Mouse (Mus musculus): ENCODE measurements around the gene Gm20388. TPM values are rescaled to one million over a fixed set of nuclear protein-coding genes. Genes with fewer than 3 reads are reported as not detected.

Gm20388 gene
- total RNA-seq, 1 experiment = 27.0 TPM

DNA sequence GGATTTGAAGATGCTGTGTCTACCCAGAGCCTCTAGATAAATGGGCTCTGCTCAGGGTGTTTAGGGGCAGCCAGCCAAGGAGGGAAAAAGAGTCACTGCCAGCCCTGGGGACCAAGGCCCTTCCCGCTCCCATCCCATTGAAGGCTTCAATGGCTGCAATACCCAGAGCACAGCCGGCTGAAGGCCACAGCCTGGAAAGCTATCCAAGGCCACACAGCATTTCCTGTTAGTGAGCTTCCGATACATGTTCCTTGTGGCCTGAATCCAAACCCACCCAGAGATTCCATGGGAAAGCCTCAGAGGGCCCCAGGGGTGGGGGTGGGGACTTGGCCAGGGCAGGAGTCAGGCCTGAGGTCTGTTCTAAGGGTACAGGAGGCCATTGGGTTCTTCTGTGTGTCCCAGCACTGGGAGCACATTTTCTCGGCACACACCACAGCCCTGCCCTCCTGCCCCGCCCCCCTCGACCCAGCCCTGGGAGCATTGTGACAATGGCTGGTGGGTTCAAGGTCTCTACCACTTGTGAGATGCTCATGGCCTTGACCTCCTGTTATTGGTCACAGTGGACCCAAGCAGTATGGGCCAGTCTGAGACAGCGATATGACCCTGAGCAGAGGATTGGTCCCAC lies 294.2 kb downstream of the Gm20388 start:
- no peak overlapping the region for H3K4me3 ChIP-seq (ENCODE audit: insufficient read depth in 1 of 2, low read depth in 1 of 2, low read length in 2 of 2, poor library complexity in 1 of 2, severe bottlenecking in 1 of 2)
- H3K4me1 ChIP-seq (ENCODE audit: control insufficient read depth in 2 of 2, insufficient read depth in 2 of 2, low read length in 2 of 2, poor library complexity in 1 of 2) = peaks cover 0 to 3% of the 10 kb centered on the region in 2 experiments; a peak in 1 of 4 replicates
- in situ Hi-C loops (cut with MboI; ENCODE audit: low sequenced_read_pairs in 2 of 2, unreplicated experiment in 2 of 2) = no loop called here
- no peak overlapping the region for H3K27ac ChIP-seq (ENCODE audit: insufficient read depth, low read depth, low read length, poor library complexity, severe bottlenecking)
- no peak overlapping the region for H3K9ac ChIP-seq (ENCODE audit: insufficient read depth, low read depth, low read length, poor library complexity, severe bottlenecking)
- no peak for TF ChIP-seq CHD2 (IDR thresholded peaks at IDR 0.05; ENCODE audit: low read depth, low read length)
- TF ChIP-seq ZNF384 (IDR thresholded peaks at IDR 0.05; ENCODE audit: low read depth, low read length) = no peak
- TF ChIP-seq ZC3H11A (IDR thresholded peaks at IDR 0.05; ENCODE audit: borderline replicate concordance, low read depth, low read length) = no peak
- TF ChIP-seq HCFC1 (IDR thresholded peaks at IDR 0.05; ENCODE audit: borderline replicate concordance, insufficient read depth, low read length) = no peak
- no peak for TF ChIP-seq MAFK (IDR thresholded peaks at IDR 0.05; ENCODE audit: insufficient read depth, low read depth, low read length)
- H3K9me3 ChIP-seq (ENCODE audit: control insufficient read depth, insufficient read depth, low read depth, low read length) = peaks cover 6% of the 10 kb centered on the region
- no peaks in the 10 kb centered on the region for H3K36me3 ChIP-seq (ENCODE audit: control insufficient read depth, insufficient read depth, low read length, poor library complexity, severe bottlenecking)
- DNase-seq (ENCODE audit: low read depth, low spot score) = no peak

DNA sequence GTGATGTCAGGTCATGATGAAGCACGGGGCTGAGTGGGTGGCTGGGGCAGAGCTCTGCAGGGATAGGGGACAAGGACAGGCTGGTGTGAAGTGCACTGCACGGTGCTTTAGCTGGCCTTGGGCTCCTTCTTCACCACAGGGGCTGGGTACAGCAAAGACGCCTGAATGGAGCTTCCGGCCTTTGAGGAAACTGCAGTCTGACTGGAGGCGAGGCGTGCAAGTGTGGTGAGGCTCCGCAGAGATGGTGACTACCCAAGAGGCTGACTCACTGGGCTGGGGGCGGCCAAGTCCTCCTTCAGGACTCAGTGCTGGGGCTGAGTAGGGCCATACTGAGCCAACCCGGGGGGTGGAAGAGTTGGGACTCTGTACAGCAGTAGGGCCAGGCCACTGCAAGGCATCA lies 295.3 kb downstream of the Gm20388 start:
- Histone ChIP-seq H3K36me3 (ENCODE audit: control insufficient read depth, insufficient read depth, low read length, poor library complexity, severe bottlenecking) (no peaks in the 10 kb centered on the region), H3K4me1 (ENCODE audit: control insufficient read depth in 2 of 2, insufficient read depth in 2 of 2, low read length in 2 of 2, poor library complexity in 1 of 2) (peaks cover 0 to 3% of the 10 kb centered on the region in 2 experiments; a peak in 1 of 4 replicates), H3K4me3 (ENCODE audit: insufficient read depth in 1 of 2, low read depth in 1 of 2, low read length in 2 of 2, poor library complexity in 1 of 2, severe bottlenecking in 1 of 2) (no peak overlapping the region), H3K9ac (ENCODE audit: insufficient read depth, low read depth, low read length, poor library complexity, severe bottlenecking) (no peak overlapping the region), H3K9me3 (ENCODE audit: control insufficient read depth, insufficient read depth, low read depth, low read length) (no peaks in the 10 kb centered on the region), H3K27ac (ENCODE audit: insufficient read depth, low read depth, low read length, poor library complexity, severe bottlenecking) (no peak overlapping the region)
- no peak for DNase-seq (ENCODE audit: low read depth, low spot score)
- no peak for TF ChIP-seq CHD2 (IDR thresholded peaks at IDR 0.05; ENCODE audit: low read depth, low read length)
- TF ChIP-seq HCFC1 (IDR thresholded peaks at IDR 0.05; ENCODE audit: borderline replicate concordance, insufficient read depth, low read length) = no peak
- no peak for TF ChIP-seq MAFK (IDR thresholded peaks at IDR 0.05; ENCODE audit: insufficient read depth, low read depth, low read length)
- no peak for TF ChIP-seq ZC3H11A (IDR thresholded peaks at IDR 0.05; ENCODE audit: borderline replicate concordance, low read depth, low read length)
- no peak for TF ChIP-seq ZNF384 (IDR thresholded peaks at IDR 0.05; ENCODE audit: low read depth, low read length)
- in situ Hi-C loops (cut with MboI; ENCODE audit: low sequenced_read_pairs in 2 of 2, unreplicated experiment in 2 of 2) = no loop called here

DNA sequence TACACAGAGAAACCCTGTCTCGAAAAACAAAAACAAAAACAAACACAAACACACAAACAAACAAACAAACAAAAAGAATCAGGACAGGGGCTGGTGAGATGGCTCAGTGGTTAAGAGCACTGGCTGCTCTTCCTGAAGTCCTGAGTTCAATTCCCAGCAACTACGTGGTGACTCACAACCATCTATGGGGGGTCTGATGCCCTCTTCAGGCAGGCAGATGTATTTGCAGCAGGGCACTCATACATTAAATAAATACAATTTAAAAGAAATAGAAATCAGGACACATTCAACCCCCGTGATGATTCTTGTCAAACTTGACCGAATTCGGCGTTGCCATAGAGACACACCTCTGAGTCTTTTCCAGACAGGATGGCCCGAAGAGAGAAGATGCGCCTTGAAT lies 296.7 kb downstream of the Gm20388 start:
- H3K36me3 ChIP-seq (ENCODE audit: control insufficient read depth, insufficient read depth, low read length, poor library complexity, severe bottlenecking) = no peaks in the 10 kb centered on the region
- DNase-seq (ENCODE audit: low read depth, low spot score) = no peak
- no peaks in the 10 kb centered on the region for H3K9me3 ChIP-seq (ENCODE audit: control insufficient read depth, insufficient read depth, low read depth, low read length)
- in situ Hi-C loops (cut with MboI; ENCODE audit: low sequenced_read_pairs in 2 of 2, unreplicated experiment in 2 of 2) = no loop called here
- H3K4me1 ChIP-seq (ENCODE audit: control insufficient read depth in 2 of 2, insufficient read depth in 2 of 2, low read length in 2 of 2, poor library complexity in 1 of 2) = peaks cover 0 to 3% of the 10 kb centered on the region in 2 experiments; a peak in 1 of 4 replicates
- H3K27ac ChIP-seq (ENCODE audit: insufficient read depth, low read depth, low read length, poor library complexity, severe bottlenecking) = no peak overlapping the region
- TF ChIP-seq ZC3H11A (IDR thresholded peaks at IDR 0.05; ENCODE audit: borderline replicate concordance, low read depth, low read length) = no peak
- TF ChIP-seq CHD2 (IDR thresholded peaks at IDR 0.05; ENCODE audit: low read depth, low read length) = no peak
- TF ChIP-seq ZNF384 (IDR thresholded peaks at IDR 0.05; ENCODE audit: low read depth, low read length) = no peak
- no peak for TF ChIP-seq MAFK (IDR thresholded peaks at IDR 0.05; ENCODE audit: insufficient read depth, low read depth, low read length)
- no peak for TF ChIP-seq HCFC1 (IDR thresholded peaks at IDR 0.05; ENCODE audit: borderline replicate concordance, insufficient read depth, low read length)
- no peak overlapping the region for H3K4me3 ChIP-seq (ENCODE audit: insufficient read depth in 1 of 2, low read depth in 1 of 2, low read length in 2 of 2, poor library complexity in 1 of 2, severe bottlenecking in 1 of 2)
- no peak overlapping the region for H3K9ac ChIP-seq (ENCODE audit: insufficient read depth, low read depth, low read length, poor library complexity, severe bottlenecking)

DNA sequence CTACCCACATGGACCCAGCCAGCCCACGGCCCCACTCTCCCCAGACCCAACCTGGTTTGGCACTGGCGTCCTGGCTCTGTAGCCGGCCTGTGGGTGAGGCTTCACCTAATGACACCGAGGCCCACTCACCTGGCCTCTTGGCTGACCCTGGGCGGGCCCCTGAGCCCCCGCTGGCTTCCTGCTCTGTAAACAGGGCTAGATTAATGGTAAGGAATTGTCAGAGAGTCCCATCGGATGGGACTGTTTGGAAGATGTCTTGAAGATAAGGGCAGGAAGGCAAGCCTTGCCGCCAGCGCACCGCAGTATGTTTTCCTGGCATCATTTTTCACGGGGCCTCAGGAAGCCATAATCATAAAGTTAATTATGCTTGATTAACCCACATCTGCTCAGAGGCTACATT lies 297.5 kb downstream of the Gm20388 start:
- Histone ChIP-seq H3K36me3 (ENCODE audit: control insufficient read depth, insufficient read depth, low read length, poor library complexity, severe bottlenecking) (no peaks in the 10 kb centered on the region), H3K27ac (ENCODE audit: insufficient read depth, low read depth, low read length, poor library complexity, severe bottlenecking) (no peak overlapping the region), H3K4me1 (ENCODE audit: control insufficient read depth in 2 of 2, insufficient read depth in 2 of 2, low read length in 2 of 2, poor library complexity in 1 of 2) (peaks cover 0 to 3% of the 10 kb centered on the region in 2 experiments; a peak in 1 of 4 replicates), H3K4me3 (ENCODE audit: insufficient read depth in 1 of 2, low read depth in 1 of 2, low read length in 2 of 2, poor library complexity in 1 of 2, severe bottlenecking in 1 of 2) (no peak overlapping the region), H3K9me3 (ENCODE audit: control insufficient read depth, insufficient read depth, low read depth, low read length) (no peaks in the 10 kb centered on the region), H3K9ac (ENCODE audit: insufficient read depth, low read depth, low read length, poor library complexity, severe bottlenecking) (no peak overlapping the region)
- TF ChIP-seq ZNF384 (IDR thresholded peaks at IDR 0.05; ENCODE audit: low read depth, low read length) = no peak
- no peak for TF ChIP-seq CHD2 (IDR thresholded peaks at IDR 0.05; ENCODE audit: low read depth, low read length)
- no peak for TF ChIP-seq HCFC1 (IDR thresholded peaks at IDR 0.05; ENCODE audit: borderline replicate concordance, insufficient read depth, low read length)
- TF ChIP-seq MAFK (IDR thresholded peaks at IDR 0.05; ENCODE audit: insufficient read depth, low read depth, low read length) = no peak
- TF ChIP-seq ZC3H11A (IDR thresholded peaks at IDR 0.05; ENCODE audit: borderline replicate concordance, low read depth, low read length) = no peak
- DNase-seq (ENCODE audit: low read depth, low spot score) = no peak
- in situ Hi-C loops (cut with MboI; ENCODE audit: low sequenced_read_pairs in 2 of 2, unreplicated experiment in 2 of 2) = no loop called here
